Comparison of ENCODE assay signal across 7 mouse cellular contexts in the genomic region with DNA sequence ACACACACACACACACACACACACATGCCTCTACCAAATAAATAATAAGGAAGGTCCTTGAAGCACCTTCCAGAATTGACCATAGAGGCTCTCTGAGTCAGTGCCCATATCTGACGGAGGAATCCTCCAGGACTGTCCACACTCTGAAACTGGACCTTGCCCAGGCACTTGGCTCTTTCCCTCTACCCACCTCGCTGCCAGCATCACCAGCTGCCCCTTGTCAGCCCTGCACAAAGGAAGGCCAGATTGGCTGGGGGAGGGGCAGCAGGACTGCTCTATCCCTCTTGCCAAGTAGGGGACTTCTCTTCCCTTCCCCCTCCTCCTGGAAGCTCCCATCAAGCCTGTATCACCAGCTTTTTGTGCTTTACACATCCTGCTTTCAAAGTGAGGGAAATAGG. TPM values are rescaled to one million over a fixed set of nuclear protein-coding genes. Genes with fewer than 3 reads are reported as not detected.
DNase-seq lines count a peak whose midpoint lies in the region; ATAC-seq lines count a peak whose summit lies in the region.

No protein-coding gene starts in this region.

- H3K36me3 ChIP-seq in forebrain, embryonic 11.5 days (ENCODE audit: control insufficient read depth, insufficient read depth, low read length): no peaks in the 10 kb centered on the region

- WGBS in forebrain, embryonic 11.5 days: 41% methylated on average over 2 of the region's 2 CpGs

- H3K27ac ChIP-seq in forebrain, embryonic 11.5 days (ENCODE audit: low read depth, low read length): no peak overlapping the region

- H3K27me3 ChIP-seq in forebrain, embryonic 11.5 days (ENCODE audit: control insufficient read depth, insufficient read depth, low read length): no peaks in the 10 kb centered on the region

- H3K4me1 ChIP-seq in forebrain, embryonic 11.5 days (replicated peaks; ENCODE audit: control insufficient read depth, insufficient read depth, low read length): peaks cover 18% of the 10 kb centered on the region

- DNase-seq in right cerebral cortex, postnatal 4 days: peak; percentile 79
- no peak for DNase-seq in right cerebral cortex, postnatal 25 days
- DNase-seq in forebrain, embryonic 11.5 days (ENCODE audit: low spot score): peak; percentile 62
- DNase-seq in heart, postnatal 4 days: peak; percentile 81
- peak; percentile 84 to 93 for DNase-seq in layer of hippocampus, postnatal 14 days (ENCODE audit: low spot score in 2 of 2)
- DNase-seq in retina, postnatal 1 day: peak; percentile 86
- no peak for DNase-seq in B cell, adult 2 months

- H3K9me3 ChIP-seq in forebrain, embryonic 11.5 days (ENCODE audit: control insufficient read depth, low read length): no peaks in the 10 kb centered on the region

- no peak overlapping the region for H3K4me2 ChIP-seq in forebrain, embryonic 11.5 days (ENCODE audit: low read depth, low read length, severe bottlenecking)

- no peak overlapping the region for H3K4me3 ChIP-seq in forebrain, embryonic 11.5 days (ENCODE audit: low read depth, low read length)

- H3K9ac ChIP-seq in forebrain, embryonic 11.5 days (ENCODE audit: low read length): no peak overlapping the region

- ATAC-seq in forebrain, embryonic 11.5 days (replicated peaks; ENCODE audit: low FRiP score): 0 out of 2 replicates have a peak, but pooled peaks have one; percentile 29

RNA-seq across cellular contexts. Expression of a gene that starts 6.5 kb away (rescaled TPM):
- polyA plus RNA-seq in forebrain, embryonic 11.5 days (2014; fragmentation: Nextera tagmentation; extraction: Ambion mirVana): 3.0 and 3.9 TPM in 2 replicates
- 10 to 100 TPM; 11.7 to 12.9 TPM for total RNA-seq in heart, postnatal 4 days (2021)
- total RNA-seq in layer of hippocampus, postnatal 14 days (2021): 100 to 1,000 TPM; 147 to 167 TPM

Comparison
In these comparisons a context has a peak if more than half of its experiments do, and no peak if none do; other contexts are left out.
1. DNase-seq: peak in right cerebral cortex, postnatal 4 days (single experiment), forebrain, embryonic 11.5 days (single experiment), heart, postnatal 4 days (single experiment), layer of hippocampus, postnatal 14 days (2 of 2) and retina, postnatal 1 day (single experiment); none in right cerebral cortex, postnatal 25 days (single experiment) and B cell, adult 2 months (0 of 2).
2. RNA of a gene that starts 6.5 kb away (total RNA-seq): 147 to 167 TPM in layer of hippocampus, postnatal 14 days; 11.7 to 12.9 TPM in heart, postnatal 4 days; every median in the first group is over 10 times any median in the second.